Mouse (Mus musculus) liver, postnatal 0 days (tissue): ENCODE measurements around the gene Dapk3.

Experiments used
- CTCF ChIP-seq: sonication (generic); IDR thresholded peaks from 2 replicates; pipeline ENCODE4 v1.5.1; 2016; ENCODE audit warnings: antibody characterized with exemption, low read depth
- EP300 ChIP-seq: IDR thresholded peaks from 2 replicates; pipeline ENCODE4 v1.6.1; 2016; ENCODE audit warnings: antibody characterized with exemption, low read depth, mild to moderate bottlenecking

GRCm38 (mm10) chr10:81176466-81177271 lies 6.1 kb upstream of the Dapk3 start, which contains the start of gene Eef2:
- TF ChIP-seq CTCF (0 out of 2 replicates have a peak, but pooled peaks have one; percentile 21), EP300 (0 out of 2 replicates have a peak, but pooled peaks have one; percentile 67)
